Mouse (Mus musculus): ENCODE results near the gene Tvp23b.
A peak's percentile ranks its signal among the peaks of the same experiment; 100 is the strongest.

- TF ChIP-seq CTCF (IDR thresholded peaks at IDR 0.05; ENCODE audit: low read depth, low read length) (0 out of 2 replicates have a peak, but pooled peaks have one; percentile 6), POLR2A (IDR thresholded peaks at IDR 0.05; ENCODE audit: borderline replicate concordance, low read depth, low read length) (no peak)
Observed at GRCm38 (mm10) chr11:62909720-62910306, 30.6 kb downstream of the Tvp23b start.
